Mouse (Mus musculus) kidney, postnatal 14 days (tissue): ENCODE data around the gene Gm16253.

Experiments used
- DNase-seq: peaks from one replicate; pipeline ENCODE4 v3.0.0; 2022; ENCODE audit warnings: mixed read lengths

Gene Gm16253

DNA sequence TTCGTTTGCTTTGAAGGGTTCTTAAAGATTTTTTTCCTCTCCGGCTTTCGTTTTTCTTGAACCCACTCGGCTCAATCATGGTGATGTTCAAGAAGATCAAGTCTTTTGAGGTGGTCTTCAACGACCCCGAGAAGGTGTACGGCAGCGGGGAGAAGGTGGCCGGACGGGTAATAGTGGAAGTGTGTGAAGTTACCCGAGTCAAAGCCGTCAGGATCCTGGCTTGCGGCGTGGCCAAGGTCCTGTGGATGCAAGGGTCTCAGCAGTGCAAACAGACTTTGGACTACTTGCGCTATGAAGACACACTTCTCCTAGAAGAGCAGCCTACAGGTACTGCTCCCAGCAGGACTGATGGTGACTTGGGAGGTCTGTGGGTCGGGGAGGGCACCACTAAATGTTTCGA is 18.6 kb upstream of the Gm16253 start:
- DNase-seq = peak; percentile 56

DNA sequence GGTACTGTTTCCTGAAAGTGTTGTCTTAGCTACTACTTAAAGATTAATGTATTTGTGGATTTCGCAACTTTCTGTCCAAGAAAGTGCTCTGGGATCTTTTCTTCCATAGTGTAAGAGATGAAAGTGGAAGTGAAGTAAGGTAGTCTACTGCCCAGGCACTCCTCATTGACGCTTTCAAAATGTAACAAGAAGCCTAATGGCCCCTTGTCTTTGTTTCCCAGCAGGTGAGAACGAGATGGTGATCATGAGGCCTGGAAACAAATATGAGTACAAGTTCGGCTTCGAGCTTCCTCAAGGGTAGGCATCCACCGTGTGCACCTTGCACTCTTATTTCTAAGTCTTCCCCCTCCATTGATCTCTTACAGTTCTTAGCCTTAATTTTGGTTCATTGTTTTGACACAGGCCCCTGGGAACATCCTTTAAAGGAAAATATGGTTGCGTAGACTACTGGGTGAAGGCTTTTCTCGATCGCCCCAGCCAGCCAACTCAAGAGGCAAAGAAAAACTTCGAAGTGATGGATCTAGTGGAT is 18.1 kb upstream of the Gm16253 start:
- no peak for DNase-seq

DNA sequence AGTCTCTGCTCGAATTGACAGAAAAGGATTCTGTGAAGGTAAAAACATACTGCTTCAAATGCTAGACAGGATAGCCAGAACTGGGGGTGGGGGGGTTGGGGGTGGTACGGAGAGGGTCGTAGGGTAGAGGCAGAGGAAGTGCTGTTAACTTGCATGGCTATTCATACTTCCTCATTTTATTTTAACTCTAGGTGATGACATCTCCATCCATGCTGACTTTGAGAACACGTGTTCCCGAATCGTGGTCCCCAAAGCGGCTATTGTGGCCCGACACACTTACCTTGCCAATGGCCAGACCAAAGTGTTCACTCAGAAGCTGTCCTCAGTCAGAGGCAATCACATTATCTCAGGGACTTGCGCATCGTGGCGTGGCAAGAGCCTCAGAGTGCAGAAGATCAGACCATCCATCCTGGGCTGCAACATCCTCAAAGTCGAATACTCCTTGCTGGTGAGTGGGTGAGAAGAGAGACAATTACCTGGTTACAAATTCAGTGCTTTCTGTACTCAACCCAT is 17.3 kb upstream of the Gm16253 start:
- no peak for DNase-seq

DNA sequence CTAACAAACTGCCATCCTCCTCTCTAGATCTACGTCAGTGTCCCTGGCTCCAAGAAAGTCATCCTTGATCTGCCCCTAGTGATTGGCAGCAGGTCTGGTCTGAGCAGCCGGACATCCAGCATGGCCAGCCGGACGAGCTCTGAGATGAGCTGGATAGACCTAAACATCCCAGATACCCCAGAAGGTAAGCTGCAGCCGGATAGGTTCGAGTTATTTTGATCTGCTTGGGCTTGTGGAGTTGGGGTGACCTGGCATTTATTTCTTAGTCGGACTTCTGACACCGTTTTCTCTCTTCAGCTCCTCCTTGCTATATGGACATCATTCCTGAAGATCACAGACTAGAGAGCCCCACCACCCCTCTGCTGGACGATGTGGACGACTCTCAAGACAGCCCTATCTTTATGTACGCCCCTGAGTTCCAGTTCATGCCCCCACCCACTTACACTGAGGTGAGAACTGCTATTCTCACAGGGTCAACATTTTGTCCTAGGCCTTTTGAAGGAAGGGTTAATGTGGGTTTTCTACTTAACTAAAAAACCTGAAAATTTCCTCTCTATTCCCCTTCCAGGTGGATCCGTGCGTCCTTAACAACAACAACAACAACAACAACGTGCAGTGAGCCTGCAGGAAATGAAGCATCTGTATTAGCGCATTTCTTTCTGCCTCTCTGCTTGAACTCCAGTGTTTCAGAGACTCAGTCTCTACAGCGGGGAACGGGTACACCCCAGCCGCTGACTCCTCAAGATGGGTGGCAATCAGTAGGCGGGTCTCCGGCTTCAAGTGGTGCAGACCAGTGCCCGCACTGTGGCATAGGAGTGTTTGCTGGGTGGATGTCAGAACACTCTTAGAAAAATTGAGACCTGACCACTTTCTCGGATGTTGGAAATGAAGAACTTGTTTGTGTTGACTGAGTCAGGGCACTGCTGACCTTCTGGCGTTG is 16.6 kb upstream of the Gm16253 start:
- no peak for DNase-seq

DNA sequence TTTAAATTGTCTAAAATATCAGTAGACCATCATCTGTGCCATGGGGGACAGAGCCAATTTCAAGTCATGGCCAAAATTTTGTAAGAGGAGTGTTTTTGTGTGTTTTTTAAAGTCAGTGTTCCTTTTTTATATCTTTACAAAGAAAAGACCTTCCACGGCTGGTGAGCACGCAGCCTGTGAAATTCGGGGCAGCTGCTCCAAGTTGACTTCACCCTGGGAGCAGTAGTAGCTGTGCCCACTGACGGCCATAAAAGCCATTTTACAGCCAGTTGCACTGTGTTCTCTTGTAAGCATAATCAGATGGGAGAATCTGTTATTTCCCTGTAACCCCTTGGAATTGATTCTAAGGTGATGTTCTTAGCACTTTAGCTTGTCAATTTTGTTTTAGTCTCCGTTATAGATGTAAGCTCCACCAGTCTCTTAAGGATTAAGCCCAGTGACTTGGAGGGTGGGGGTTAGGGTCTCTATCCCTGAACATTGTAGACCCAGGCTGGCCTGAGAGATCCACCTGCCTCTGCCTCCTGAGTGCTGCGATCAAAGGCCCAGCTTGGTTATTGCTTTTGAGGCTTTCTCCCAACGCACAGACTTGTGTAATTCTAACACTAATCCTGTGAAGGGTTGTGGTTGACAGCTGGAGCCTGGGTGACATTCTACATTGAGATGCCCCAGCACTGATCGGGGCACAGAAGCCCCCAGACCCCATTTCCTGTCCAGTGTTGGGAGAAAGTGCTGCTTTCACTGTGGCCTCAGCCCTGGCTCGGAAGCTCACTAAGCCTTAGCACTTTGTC is 15.7 kb upstream of the Gm16253 start:
- DNase-seq = no peak

DNA sequence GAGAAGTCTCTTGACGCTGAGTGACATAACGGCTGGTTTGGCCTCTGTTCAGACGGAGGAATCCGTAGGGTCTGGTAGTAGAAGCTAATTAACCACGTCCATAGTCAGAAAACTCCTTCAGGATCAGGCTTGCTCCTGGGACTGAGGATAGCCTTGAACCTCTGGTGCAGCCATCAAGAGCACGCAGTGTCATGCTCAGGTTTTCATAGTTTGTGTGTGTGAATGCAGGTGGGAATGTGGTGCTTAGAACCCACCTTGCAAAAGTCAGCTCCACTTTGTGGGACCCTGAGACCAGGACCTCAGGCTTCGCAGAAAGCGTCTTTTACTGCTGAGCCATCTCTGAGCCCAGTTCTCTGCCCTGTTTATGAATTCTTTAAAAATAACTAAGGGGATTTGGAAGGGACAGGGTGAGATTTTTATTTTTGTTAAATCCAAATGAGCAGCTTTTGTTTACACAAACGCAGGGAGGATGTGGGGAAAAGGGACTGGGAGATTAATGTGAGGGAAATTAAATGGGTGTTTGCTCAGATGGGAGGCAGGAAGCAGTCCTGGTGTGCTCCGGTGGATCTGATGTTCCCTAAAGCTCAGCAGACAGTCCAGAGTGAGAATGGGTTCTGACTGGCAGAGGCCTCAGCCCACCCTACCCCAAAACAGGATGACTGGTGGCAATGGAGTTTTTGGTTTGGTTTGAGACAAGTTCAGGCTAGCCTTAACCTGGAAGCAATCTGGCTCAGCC is 14.7 kb upstream of the Gm16253 start:
- peak; percentile 58 for DNase-seq

DNA sequence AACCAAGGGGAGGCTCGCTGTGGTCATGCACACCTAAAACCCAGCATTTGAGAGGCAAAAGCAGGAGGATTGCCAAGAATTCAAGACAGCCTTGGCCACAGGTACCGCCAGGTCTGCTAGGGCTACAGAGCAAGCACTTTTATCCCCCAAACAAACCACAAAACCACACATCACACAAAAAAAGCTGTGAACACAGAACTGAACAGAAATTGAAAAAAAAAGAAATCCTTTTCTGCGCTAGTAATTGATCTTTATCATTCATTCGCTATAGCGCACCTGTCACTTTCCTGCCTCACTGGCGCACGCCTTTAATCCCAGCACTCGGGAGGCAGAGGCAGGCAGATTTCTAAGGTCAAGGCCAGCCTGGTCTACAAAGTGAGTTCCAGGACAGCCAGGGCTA is 13.5 kb upstream of the Gm16253 start:
- DNase-seq = no peak

DNA sequence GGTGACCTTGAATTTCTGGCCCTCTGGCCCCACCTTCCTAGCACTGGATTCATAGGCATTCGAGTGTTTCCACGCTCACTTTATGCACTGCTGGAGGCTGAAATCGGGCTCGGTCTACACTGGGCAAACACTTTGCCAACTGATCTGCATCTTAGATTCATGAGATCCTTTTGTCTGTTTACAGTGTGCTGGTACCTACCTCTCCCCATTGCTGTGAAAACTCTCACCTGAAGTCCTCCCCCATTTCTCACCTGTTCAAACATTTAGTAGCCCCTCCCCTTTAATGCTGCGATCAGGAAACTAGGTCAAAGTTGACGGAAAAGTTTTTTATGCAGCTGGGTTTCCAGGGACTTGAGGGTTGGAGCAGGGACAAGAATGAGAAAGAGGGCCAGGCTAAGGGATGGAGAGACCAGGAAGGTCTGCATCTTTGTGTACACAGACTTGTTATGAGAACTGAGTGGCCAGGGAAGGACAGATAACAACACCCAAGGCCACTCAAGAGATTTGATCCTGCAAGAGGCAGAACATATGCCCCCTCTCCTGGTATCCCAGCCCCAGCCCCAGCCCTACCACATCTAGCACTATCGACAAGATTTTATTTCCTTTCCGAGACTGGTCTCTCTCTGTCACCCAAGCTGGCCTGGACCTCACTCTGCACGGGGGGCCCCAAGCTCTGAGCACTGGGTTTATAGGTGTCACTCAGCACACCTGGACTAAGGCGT is 12.7 kb upstream of the Gm16253 start:
- peak; percentile 65 for DNase-seq

DNA sequence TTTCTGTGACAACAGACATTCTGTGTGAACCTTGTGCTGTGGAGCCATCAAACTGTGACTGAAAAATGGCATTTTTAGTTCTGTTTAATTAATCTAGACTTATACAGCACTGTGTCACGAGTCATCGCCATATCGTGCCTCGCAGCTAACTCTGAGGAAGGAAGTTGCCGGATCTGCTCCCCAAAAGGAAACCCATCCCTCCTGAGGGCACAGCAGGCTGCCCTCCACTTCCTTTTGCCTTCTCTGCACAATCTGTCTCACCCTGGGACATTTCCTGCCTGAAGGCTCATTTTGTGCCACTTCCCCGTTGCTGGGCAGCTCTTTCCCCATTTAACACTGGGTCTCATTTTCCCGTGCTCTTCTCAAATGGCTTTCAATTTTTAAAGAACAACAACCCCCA is 12.2 kb upstream of the Gm16253 start:
- DNase-seq = peak; percentile 72

DNA sequence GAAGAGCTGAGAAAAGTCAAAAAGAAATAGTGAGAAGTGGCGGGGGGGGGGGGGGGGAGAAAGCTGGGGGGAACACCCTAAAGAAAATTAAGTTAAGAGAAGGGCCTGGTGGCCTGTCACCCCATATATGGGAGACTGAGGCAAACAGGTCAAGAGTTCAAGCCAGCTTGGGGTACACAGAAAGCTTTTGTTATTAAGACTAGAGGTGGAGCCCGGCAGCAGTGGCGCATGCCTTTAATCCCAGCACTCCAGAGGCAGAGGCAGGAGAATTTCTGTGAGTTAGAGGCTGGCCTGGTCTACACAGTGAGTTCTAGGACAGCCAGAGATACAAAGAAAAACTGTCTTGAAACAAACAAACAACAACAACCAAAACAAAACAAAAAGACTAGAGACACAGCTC is 11.7 kb upstream of the Gm16253 start:
- no peak for DNase-seq

DNA sequence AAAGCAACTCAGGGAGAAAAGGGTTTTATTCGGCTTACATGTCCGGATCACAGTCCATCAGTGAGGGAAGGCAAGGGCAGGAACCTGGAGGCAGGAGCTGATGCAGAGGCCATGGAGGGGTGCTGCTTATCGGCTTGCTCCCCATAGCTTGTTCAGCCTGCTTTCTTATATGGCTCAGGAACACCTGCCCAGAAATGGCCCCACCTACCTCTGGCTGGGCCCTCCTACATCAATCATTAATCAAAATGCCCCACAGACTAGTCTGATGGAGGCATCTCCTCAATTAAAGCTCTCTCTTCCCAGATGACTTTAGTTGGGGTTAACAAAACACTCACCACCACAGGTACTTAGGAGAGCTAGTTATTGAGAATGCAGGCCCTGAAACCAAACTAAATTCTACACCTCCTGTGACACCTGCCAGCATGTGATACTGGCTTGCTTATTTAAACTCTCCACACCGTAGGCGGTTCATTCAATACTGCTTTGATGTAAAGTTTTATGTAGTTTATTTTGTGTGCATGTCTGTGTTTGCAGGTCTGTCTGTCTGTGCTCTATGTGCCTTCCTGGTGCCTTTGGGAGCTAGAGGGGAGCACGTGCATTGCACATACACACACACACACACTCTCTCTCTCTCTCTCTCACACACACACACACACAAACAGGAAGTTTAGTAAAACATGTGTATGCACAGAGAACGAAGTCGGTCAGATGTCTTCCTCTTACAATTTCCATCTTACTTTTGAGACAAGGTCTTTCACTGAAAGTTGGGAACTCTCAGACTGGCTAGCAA is 9.9 kb upstream of the Gm16253 start:
- no peak for DNase-seq

DNA sequence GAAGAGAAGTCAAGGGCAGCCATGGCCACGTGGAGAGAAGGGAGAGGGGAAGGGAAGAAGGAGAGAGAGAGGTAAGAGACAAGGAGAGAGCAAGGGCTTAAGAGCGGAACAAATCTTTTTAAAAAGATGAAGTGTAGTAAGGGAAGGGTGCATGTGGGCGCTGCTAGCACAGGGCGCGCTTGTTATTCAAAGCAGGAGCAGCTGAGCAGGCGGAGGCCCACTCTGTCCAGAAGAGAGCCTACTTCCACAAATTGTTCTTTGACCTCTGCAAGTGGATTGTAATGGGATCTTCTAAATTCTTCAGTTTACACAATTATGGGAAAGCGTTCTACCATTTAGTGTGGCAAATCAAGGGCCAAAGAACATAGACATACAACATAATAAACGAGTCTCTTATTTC is 8.2 kb upstream of the Gm16253 start:
- DNase-seq = no peak

DNA sequence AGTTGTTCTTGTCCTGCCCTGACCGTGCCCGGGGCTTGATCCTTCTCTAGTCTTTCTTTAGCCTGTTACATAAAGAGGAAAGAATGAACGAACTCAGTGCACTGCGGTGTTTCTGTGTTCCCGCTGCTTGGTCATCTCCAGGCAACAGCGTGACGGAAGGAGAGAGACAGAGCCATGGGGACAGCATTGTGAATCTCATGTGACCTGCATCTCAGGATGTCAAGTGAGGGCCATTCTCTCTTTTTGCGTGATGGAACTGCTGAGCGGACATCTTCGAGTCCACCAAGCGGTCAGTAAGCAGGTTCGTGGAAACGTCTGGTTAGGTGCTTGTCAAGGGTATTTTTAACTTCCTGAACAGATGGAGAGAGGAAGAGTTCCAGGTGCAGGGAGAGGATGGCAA is 7.3 kb upstream of the Gm16253 start:
- DNase-seq = no peak

DNA sequence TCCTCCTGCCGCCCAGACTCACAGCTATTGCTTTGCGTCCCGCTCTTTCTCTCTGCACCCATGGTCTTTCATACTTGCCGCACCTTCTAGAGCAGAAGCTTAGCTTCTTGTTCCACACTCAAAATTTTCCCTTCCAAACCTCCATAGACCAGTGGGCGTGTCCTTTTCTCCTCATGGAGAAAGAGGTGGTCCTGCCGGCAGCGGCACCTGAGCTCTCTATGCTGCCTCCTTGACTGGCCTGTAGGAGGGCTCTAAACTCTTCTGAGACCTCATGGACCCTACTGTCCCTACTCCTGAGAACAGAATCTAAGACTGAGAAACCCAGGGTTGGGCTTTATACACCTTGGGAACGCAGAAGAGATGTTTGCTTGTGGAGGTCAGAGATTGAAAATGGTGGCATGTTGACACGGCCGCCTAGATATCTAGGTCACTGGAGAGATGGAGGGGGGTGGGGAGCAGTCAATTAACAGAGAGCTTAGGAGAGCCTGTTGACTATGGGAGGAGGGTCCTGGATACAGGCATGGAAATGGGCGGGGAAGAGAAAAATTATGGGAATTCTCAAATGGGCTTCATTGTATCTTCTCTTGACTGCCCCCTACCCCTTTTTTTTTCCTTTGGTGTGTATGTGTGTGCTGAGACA is 6.7 kb upstream of the Gm16253 start:
- no peak for DNase-seq

DNA sequence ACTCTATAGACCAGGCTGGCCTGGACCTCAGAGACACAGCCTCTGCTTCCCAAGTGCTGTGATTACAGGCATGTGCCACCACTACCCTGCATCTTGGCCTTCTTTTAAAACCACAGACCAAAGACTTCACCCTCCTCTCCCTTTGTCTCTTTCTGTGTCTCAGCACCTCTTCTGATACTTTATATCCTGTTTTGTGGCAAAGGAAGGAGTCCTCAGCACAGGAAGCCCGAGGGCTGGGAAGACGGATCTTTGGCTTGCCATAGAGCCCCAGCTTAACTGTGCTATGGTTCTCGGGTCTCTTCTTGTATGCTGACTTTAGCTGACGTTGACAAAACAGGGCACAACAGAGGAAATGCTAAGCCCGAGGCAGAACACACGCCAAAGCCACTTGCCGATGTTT is 6.1 kb upstream of the Gm16253 start:
- DNase-seq = no peak

DNA sequence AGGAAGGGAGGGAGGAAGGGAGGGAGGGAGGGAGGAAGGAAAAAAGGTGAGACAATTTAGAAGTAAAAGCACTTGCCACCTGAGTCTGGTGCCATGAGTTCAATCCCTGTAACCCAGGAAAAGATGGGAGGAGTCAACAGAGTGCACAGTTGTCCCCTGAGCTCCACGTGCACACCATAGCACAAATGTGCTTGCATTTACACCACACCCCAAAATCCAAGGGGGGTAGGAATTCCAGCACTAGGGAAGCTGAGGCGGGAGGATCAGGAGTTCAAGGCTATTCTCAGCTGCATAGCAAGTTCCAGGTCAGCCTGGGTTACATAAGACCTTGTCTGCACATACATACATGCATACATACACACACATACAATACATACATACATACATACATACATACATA is 5.4 kb upstream of the Gm16253 start:
- no peak for DNase-seq

DNA sequence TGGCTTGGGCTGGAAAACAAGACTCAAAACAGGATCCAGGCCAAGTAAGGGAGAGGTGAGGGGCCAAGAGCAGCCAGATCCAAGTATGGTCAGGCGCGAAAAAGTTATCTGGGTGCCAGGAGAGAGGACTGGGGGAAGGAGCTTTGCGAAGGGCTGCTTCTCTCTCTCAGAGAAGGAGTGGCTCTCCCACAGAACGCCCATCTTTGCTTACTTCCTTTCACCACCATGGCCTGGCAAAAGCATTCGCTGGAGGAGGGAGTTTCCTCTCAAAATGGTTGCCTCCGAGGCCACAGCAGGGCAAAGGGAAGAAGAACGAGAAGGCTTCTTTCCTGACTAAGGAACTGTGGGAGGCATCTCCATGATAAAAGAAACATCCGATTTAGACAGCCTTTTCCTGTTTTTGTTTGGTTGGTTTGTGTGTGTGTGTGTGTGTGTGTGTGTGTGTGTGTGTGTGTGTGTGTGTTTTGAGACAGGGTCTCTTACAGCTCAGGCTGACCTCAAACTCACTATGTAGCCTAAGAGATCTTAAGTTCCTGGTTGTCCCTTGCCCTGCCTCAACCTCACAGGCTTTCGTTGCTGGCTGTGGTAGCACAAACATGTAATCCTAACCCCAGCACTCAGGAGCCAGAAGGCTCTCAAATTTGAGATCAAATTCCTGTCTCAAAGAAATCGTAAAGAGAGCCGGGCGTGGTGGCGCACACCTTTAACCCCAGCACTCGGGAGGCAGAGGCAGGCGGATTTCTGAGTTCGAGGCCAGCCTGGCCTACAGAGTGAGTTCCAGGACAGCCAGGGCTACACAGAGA is 4.7 kb upstream of the Gm16253 start:
- peak; percentile 67 for DNase-seq

DNA sequence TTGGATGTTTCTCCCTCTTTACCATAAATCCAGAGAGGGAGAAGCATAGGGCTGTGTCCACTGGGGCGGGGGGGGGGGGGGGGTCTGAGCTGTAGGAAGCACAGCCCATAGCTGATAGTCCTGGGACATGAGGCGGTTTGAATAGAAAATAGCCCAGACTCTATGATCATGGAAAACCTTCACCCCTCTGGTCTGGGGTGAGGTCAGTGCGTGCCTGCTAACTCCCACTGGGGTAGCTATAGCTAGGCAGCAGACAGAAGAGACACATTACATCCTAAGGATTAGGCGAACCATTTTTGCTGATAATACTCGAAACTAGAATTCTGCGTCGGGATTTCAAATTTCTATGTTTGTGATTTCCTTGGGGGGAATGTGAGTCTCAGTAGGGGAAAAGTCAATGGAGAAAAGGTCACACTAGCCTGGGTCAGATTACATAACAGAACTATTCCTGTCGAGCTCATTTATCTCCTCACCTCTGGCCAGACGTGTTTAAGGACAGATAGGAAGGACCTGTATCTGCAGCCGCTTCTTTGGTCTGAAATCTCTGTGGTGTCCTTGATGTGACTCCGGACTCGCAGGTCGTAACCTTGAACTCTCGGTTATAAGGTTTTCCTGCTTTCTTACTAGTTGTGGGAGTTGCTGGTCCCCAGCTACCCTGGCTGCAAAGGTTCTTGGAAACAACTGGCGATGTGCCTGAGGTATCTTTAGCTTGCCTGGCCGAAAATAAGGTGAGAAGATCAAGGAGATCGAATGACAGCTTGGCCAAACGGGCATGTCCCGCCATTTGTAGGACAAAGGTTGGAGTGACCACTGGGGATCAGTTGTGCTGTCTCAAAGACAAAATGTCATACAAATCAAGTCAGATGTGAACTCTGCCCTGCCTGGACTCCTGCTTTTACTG is 2.9 kb upstream of the Gm16253 start:
- DNase-seq = no peak
